Mouse (Mus musculus): ENCODE results near the gene Ypel2.

DNA sequence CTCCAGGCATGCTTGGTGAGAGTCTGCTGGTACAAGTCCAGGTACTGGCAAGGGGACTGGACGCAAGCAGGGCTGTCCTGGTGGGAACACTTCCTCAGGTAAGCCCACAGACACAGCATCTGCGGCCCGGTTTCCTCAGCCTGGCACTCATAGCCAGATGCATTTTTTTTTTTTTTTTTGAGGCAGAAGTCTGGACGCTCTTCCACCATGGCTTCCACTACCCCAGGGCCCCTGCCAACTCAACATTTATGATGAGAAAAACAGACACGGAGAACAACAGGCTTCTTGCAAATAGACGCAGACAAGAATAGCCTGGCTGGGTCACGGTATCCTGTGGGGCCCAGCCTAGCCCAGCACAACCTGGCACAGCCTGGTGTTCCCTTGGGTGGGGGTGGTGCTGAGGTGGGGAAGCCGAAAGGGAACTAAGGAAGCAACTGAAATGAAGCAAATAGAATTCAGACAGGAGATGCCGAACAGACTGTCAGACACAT is 43.5 kb downstream of the Ypel2 start:
- TF ChIP-seq POLR2A (IDR thresholded peaks at IDR 0.05; ENCODE audit: low read depth, low read length) (no peak), CTCF (IDR thresholded peaks at IDR 0.05; ENCODE audit: borderline replicate concordance, insufficient read depth, low read length) (no peak)
